Mouse (Mus musculus) heart, embryonic 14.5 days (tissue): ENCODE measurements at regions not wholly inside any gene's neighbourhood (a gene's known extent, or its start where the extent isn't known, plus 50 kb on each side); places are given as distances from the start of the nearest gene placed in this dataset.
A peak's percentile ranks its signal among the peaks of the same experiment; 100 is the strongest.

Experiments used
- ATAC-seq: fragments of 200-750 bp; cut with Nextera tagmentation; 2 replicates; pipeline ENCODE4 v1.8.0; 2017; ENCODE audit warnings: low read depth, moderate TSS enrichment; ENCODE audit not compliant: insufficient number of reproducible peaks, insufficient read depth, low FRiP score
- H3K27ac ChIP-seq, 2 experiments: fragments of 200-500 bp in 1 of 2; fragments of 300-500 bp in 1 of 2; sonication (generic) in 1 of 2; replicated peaks in 1 of 2; 2 replicates each; pipeline ENCODE4 v1.5.1; 2012 to 2014; ENCODE audit warnings: low read depth in 2 of 2, low read length in 2 of 2, control low read depth in 1 of 2, mild to moderate bottlenecking in 1 of 2, mixed read lengths in 1 of 2; ENCODE audit not compliant: control insufficient read depth in 1 of 2, insufficient read depth in 1 of 2
- H3K27me3 ChIP-seq: fragments of 300-500 bp; sonication (generic); 2 replicates; pipeline ENCODE4 v1.6.1; 2014; ENCODE audit warnings: mild to moderate bottlenecking, low read length, control low read depth; ENCODE audit not compliant: control insufficient read depth, insufficient read depth
- H3K36me3 ChIP-seq: fragments of 300-500 bp; sonication (generic); 2 replicates; pipeline ENCODE4 v1.6.1; 2014; ENCODE audit warnings: mild to moderate bottlenecking, control low read depth, low read length, mixed read lengths; ENCODE audit not compliant: control insufficient read depth, insufficient read depth
- H3K4me1 ChIP-seq, 2 experiments: fragments of 200-500 bp in 1 of 2; fragments of 300-500 bp in 1 of 2; sonication (generic) in 1 of 2; 2 replicates each; pipeline ENCODE4 v1.6.1; 2012 to 2014; ENCODE audit warnings: low read length in 2 of 2, control low read depth in 1 of 2, mixed read lengths in 1 of 2; ENCODE audit not compliant: control insufficient read depth in 2 of 2, insufficient read depth in 2 of 2
- H3K4me2 ChIP-seq: fragments of 300-500 bp; sonication (generic); 2 replicates; pipeline ENCODE4 v1.6.1; 2014; ENCODE audit warnings: mild to moderate bottlenecking, low read length
- H3K4me3 ChIP-seq, 2 experiments: fragments of 200-500 bp in 1 of 2; fragments of 300-500 bp in 1 of 2; sonication (generic) in 1 of 2; 2 replicates each; pipeline ENCODE4 v1.5.1; 2012 to 2014; ENCODE audit warnings: low read length in 2 of 2, mild to moderate bottlenecking in 2 of 2, control low read depth in 1 of 2, low read depth in 1 of 2, moderate library complexity in 1 of 2; ENCODE audit not compliant: control insufficient read depth in 1 of 2, insufficient read depth in 1 of 2
- H3K9ac ChIP-seq: fragments of 300-500 bp; sonication (generic); 2 replicates; pipeline ENCODE4 v1.6.1; 2014; ENCODE audit warnings: mild to moderate bottlenecking, low read length
- H3K9me3 ChIP-seq: fragments of 300-500 bp; sonication (generic); 2 replicates; pipeline ENCODE4 v1.6.1; 2016; ENCODE audit warnings: low read length, control low read depth; ENCODE audit not compliant: control insufficient read depth
- WGBS: fragments of 180-500 bp; shearing (Covaris S2); extraction: QIAGEN DNeasy Blood & Tissue Kit; methylation state at CpG from one replicate; pipeline ENCODE4 v1.1.7; 2014; 5-methylcytosine and 5-hydroxymethylcytosine counted together

- Histone ChIP-seq H3K4me3 (no peak overlapping the region), H3K27me3 (no peaks in the 10 kb centered on the region), H3K9ac (no peak overlapping the region), H3K36me3 (no peaks in the 10 kb centered on the region), H3K27ac (no peak overlapping the region), H3K4me1 (no peaks in the 10 kb centered on the region), H3K4me2 (no peak overlapping the region), H3K9me3 (no peaks in the 10 kb centered on the region)
- WGBS = 57% methylated on average over 2 of the region's 2 CpGs
- no peak for ATAC-seq
These were observed 1320.8 kb downstream of the Gsdmc2 start for GRCm38 (mm10) chr15:62524135-62524534.

GRCm38 (mm10) chr15:62513462-62513861, 1331.5 kb downstream of the Gsdmc2 start:
- Histone ChIP-seq H3K9ac (no peak overlapping the region), H3K9me3 (no peaks in the 10 kb centered on the region), H3K4me2 (no peak overlapping the region), H3K27me3 (no peaks in the 10 kb centered on the region), H3K4me1 (peaks cover 0 to 12% of the 10 kb centered on the region in 2 experiments; a peak in 1 of 4 replicates), H3K27ac (no peak overlapping the region; a peak in 1 of 4 replicates), H3K36me3 (no peaks in the 10 kb centered on the region), H3K4me3 (no peak overlapping the region)
- ATAC-seq = peak; percentile 82
- WGBS = 24% methylated on average over 1 of the region's 1 CpGs

DNA sequence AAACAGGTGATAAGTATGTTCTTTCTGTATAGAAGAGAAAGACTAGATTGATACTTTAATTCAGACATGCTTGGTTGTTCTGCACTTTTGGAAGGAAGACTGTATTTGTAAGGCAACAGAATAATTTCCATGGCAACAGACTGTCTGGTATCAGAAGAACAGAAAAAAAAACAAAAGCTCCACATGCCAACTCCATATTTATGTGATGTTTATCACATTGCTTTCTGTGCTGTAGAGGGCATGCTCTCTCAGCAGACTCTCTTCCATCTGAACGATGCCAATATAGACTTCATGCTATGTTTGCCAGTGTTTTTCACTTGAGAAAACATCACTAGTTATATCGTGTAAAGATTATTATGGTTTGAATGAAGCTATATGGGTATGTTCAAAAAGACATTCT, 1333.5 kb downstream of the Gsdmc2 start:
- Histone ChIP-seq H3K9ac (no peak overlapping the region), H3K27ac (no peak overlapping the region), H3K9me3 (no peaks in the 10 kb centered on the region), H3K36me3 (no peaks in the 10 kb centered on the region), H3K4me2 (no peak overlapping the region), H3K4me3 (no peak overlapping the region), H3K27me3 (no peaks in the 10 kb centered on the region), H3K4me1 (peaks cover 0 to 12% of the 10 kb centered on the region in 2 experiments; a peak in 1 of 4 replicates)
- 81% methylated on average over 2 of the region's 2 CpGs for WGBS
- ATAC-seq = no peak

GRCm38 (mm10) chr15:62503866-62504265, 1341.1 kb downstream of the Gsdmc2 start:
- Histone ChIP-seq H3K4me2 (no peak overlapping the region), H3K4me1 (peaks cover 2 to 8% of the 10 kb centered on the region in 2 experiments; a peak in 3 of 4 replicates), H3K9me3 (no peaks in the 10 kb centered on the region), H3K27ac (no peak overlapping the region), H3K27me3 (no peaks in the 10 kb centered on the region), H3K4me3 (no peak overlapping the region), H3K9ac (no peak overlapping the region), H3K36me3 (no peaks in the 10 kb centered on the region)
- no peak for ATAC-seq
- WGBS = 76% methylated on average over 3 of the region's 3 CpGs

GRCm38 (mm10) chr15:62500966-62501365, 1344.0 kb downstream of the Gsdmc2 start:
- no peak overlapping the region for H3K9ac ChIP-seq
- H3K27ac ChIP-seq = no peak overlapping the region
- 35% methylated on average over 4 of the region's 4 CpGs for WGBS
- H3K36me3 ChIP-seq = no peaks in the 10 kb centered on the region
- H3K4me2 ChIP-seq = no peak overlapping the region
- no peaks in the 10 kb centered on the region for H3K9me3 ChIP-seq
- ATAC-seq = no peak
- H3K4me1 ChIP-seq = peaks cover 4 to 12% of the 10 kb centered on the region in 2 experiments; a peak in 3 of 4 replicates
- H3K27me3 ChIP-seq = no peaks in the 10 kb centered on the region
- no peak overlapping the region for H3K4me3 ChIP-seq

DNA sequence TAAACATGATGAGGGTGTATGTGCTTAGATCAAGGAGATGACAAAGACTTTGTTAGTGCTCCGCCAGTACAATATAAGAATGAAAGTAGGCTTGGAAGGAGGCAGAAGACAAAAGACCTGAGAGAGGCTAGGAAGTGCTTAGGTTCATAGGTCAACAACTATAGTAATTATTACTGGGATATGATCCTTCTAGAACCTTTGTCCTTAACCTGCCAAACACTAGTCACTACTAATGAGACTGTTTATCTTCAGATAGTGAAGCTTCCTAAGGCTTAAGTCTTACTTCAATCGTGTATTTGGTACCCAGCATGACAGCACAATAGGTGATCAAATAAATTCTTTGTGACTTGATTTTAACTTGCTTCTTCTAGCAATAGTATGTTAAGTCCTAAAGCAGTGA, 1344.5 kb downstream of the Gsdmc2 start:
- ATAC-seq = no peak
- Histone ChIP-seq H3K4me1 (peaks cover 4 to 15% of the 10 kb centered on the region in 2 experiments; a peak in 3 of 4 replicates), H3K9ac (no peak overlapping the region), H3K27ac (no peak overlapping the region), H3K27me3 (no peaks in the 10 kb centered on the region), H3K36me3 (no peaks in the 10 kb centered on the region), H3K9me3 (no peaks in the 10 kb centered on the region), H3K4me2 (no peak overlapping the region), H3K4me3 (no peak overlapping the region)
- 74% methylated on average over 2 of the region's 2 CpGs for WGBS

DNA sequence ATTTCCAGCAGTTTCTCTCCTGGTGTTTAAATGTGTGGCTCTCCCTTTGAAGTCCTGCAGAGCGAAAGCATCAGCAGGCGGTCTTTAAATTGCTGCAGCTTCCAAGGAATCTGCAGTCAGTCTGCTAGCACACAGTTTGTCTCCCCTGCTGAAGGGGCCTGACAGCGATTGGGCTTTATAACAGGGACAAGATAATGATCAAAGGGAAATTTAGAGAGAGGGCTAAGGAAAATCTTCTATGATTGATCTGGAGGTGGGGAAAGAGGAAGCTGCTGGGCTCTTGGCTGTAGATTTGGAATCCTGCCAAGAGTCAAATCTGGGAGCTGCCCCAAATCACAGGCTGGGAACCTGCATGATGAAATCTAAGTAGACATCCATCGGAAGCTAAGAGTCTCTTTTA, 1348.8 kb downstream of the Gsdmc2 start:
- H3K4me1 ChIP-seq = peaks cover 4 to 12% of the 10 kb centered on the region in 2 experiments; a peak in 3 of 4 replicates
- H3K4me3 ChIP-seq = no peak overlapping the region
- no peak overlapping the region for H3K4me2 ChIP-seq
- H3K9ac ChIP-seq = no peak overlapping the region
- no peaks in the 10 kb centered on the region for H3K27me3 ChIP-seq
- WGBS = 20% methylated on average over 4 of the region's 4 CpGs
- no peak for ATAC-seq
- no peaks in the 10 kb centered on the region for H3K9me3 ChIP-seq
- H3K27ac ChIP-seq = no peak overlapping the region
- no peaks in the 10 kb centered on the region for H3K36me3 ChIP-seq

- Histone ChIP-seq H3K27me3 (no peaks in the 10 kb centered on the region), H3K36me3 (no peaks in the 10 kb centered on the region), H3K4me3 (no peak overlapping the region), H3K4me2 (no peak overlapping the region), H3K27ac (no peak overlapping the region), H3K4me1 (peaks cover 2 to 7% of the 10 kb centered on the region in 2 experiments; a peak in 2 of 4 replicates), H3K9me3 (no peaks in the 10 kb centered on the region), H3K9ac (no peak overlapping the region)
- WGBS = 60% methylated on average over 3 of the region's 3 CpGs
- no peak for ATAC-seq
These were observed 1352.6 kb downstream of the Gsdmc2 start for GRCm38 (mm10) chr15:62492350-62492749.
